Mouse (Mus musculus) C2C12 (cell line): ENCODE data around the gene Synpo2l. TPM values are rescaled to one million over a fixed set of nuclear protein-coding genes. Genes with fewer than 3 reads are reported as not detected.

Source experiments
- H3K27me3 ChIP-seq: one replicate; pipeline ENCODE4 v1.6.1; 2011; ENCODE audit not compliant: control insufficient read depth, insufficient read depth, insufficient read length
- H3K36me3 ChIP-seq: one replicate; pipeline ENCODE4 v1.6.1; 2011; ENCODE audit not compliant: control insufficient read depth, insufficient read depth
- H3K4me3 ChIP-seq: one replicate; pipeline ENCODE4 v1.5.1; 2011; ENCODE audit warnings: mild to moderate bottlenecking, control low read depth; ENCODE audit not compliant: poor library complexity, insufficient read depth, severe bottlenecking
- H3K79me2 ChIP-seq: one replicate; pipeline ENCODE4 v1.6.1; 2011; ENCODE audit not compliant: control insufficient read depth, insufficient read depth
- H3K79me3 ChIP-seq: one replicate; pipeline ENCODE4 v1.6.1; 2011; ENCODE audit warnings: low read depth, control low read depth
- H3ac ChIP-seq: one replicate; pipeline ENCODE3; 2011; ENCODE audit warnings: low read depth; ENCODE audit not compliant: control insufficient read depth, insufficient read length
- CEBPB ChIP-seq: IDR thresholded peaks from one replicate; pipeline ENCODE4 v1.6.1; 2011; ENCODE audit warnings: low read depth, mild to moderate bottlenecking, control low read depth, moderate library complexity
- CTCF ChIP-seq: IDR thresholded peaks from one replicate; pipeline ENCODE4 v1.5.1; 2011; ENCODE audit not compliant: control insufficient read depth, insufficient read depth, insufficient read length
- FOSL1 ChIP-seq: IDR thresholded peaks from one replicate; pipeline ENCODE4 v1.8.0; 2011; ENCODE audit warnings: mild to moderate bottlenecking, low read length; ENCODE audit not compliant: poor library complexity, insufficient read depth, severe bottlenecking
- MAX ChIP-seq: IDR thresholded peaks from one replicate; pipeline ENCODE4 v1.6.1; 2011; ENCODE audit warnings: mild to moderate bottlenecking, control low read depth
- MYOD1 ChIP-seq: IDR thresholded peaks from one replicate; pipeline ENCODE4 v1.6.1; 2011; ENCODE audit warnings: low read depth; ENCODE audit not compliant: control insufficient read depth, insufficient read length
- MYOG ChIP-seq: IDR thresholded peaks from one replicate; pipeline ENCODE4 v1.6.1; 2011; ENCODE audit not compliant: control insufficient read depth, insufficient read length; ENCODE audit errors: extremely low read depth
- USF1 ChIP-seq: IDR thresholded peaks from one replicate; pipeline ENCODE4 v1.6.1; 2011; ENCODE audit warnings: low read depth, mild to moderate bottlenecking, control low read depth, moderate library complexity
- polyA plus RNA-seq: library from polyadenylated mRNA; unstranded; fragments of >200 nt; fragmentation: generic; extraction: Trizol; gene quantifications from one replicate; pipeline ENCODE4 v1.2.1, GENCODE M21; 2012; ENCODE audit warnings: missing spikeins

Synpo2l gene
- polyA plus RNA-seq, 1 experiment: 42.3 TPM

GRCm38 (mm10) chr14:20631253-20631652 lies 36.9 kb downstream of the Synpo2l start:
- Histone ChIP-seq H3K4me3 (no peak overlapping the region), H3K79me3 (peaks cover 1% of the 10 kb centered on the region), H3K36me3 (no peaks in the 10 kb centered on the region), H3ac (no peak overlapping the region), H3K79me2 (peaks cover 5% of the 10 kb centered on the region), H3K27me3 (no peaks in the 10 kb centered on the region)
- TF ChIP-seq MAX: no peak
- no peak for TF ChIP-seq CTCF
- TF ChIP-seq CEBPB: no peak
- no peak for TF ChIP-seq MYOG
- TF ChIP-seq USF1: no peak
- TF ChIP-seq FOSL1: no peak
- TF ChIP-seq MYOD1: no peak

GRCm38 (mm10) chr14:20626971-20627370 lies 41.2 kb downstream of the Synpo2l start:
- no peaks in the 10 kb centered on the region for H3K27me3 ChIP-seq
- TF ChIP-seq CTCF (no peak), MAX (no peak), FOSL1 (no peak), CEBPB (no peak)

GRCm38 (mm10) chr14:20626447-20626846 lies 41.7 kb downstream of the Synpo2l start:
- H3ac ChIP-seq: no peak overlapping the region
- H3K27me3 ChIP-seq: no peaks in the 10 kb centered on the region
- no peaks in the 10 kb centered on the region for H3K36me3 ChIP-seq
- H3K79me2 ChIP-seq: no peaks in the 10 kb centered on the region
- TF ChIP-seq FOSL1 (no peak), MYOD1 (no peak), USF1 (no peak), CTCF (no peak), MYOG (no peak), CEBPB (no peak)
- H3K79me3 ChIP-seq: peaks cover 1% of the 10 kb centered on the region
- no peak overlapping the region for H3K4me3 ChIP-seq

More at GRCm38 (mm10) chr14:20626971-20627370, 41.2 kb downstream of the Synpo2l start:
- Histone ChIP-seq H3K4me3 (no peak overlapping the region), H3ac (no peak overlapping the region), H3K79me2 (no peaks in the 10 kb centered on the region), H3K79me3 (peaks cover 1% of the 10 kb centered on the region), H3K36me3 (no peaks in the 10 kb centered on the region)

GRCm38 (mm10) chr14:20622907-20623306 lies 45.2 kb downstream of the Synpo2l start:
- Histone ChIP-seq H3K79me2 (no peaks in the 10 kb centered on the region), H3K79me3 (peaks cover 1% of the 10 kb centered on the region), H3K27me3 (no peaks in the 10 kb centered on the region), H3K36me3 (no peaks in the 10 kb centered on the region), H3K4me3 (no peak overlapping the region), H3ac (no peak overlapping the region)
- TF ChIP-seq MYOG: no peak
- no peak for TF ChIP-seq USF1
- TF ChIP-seq MAX: no peak
- TF ChIP-seq FOSL1: no peak
- no peak for TF ChIP-seq CTCF
- no peak for TF ChIP-seq MYOD1
- no peak for TF ChIP-seq CEBPB

- no peak for TF ChIP-seq MYOG
- no peak for TF ChIP-seq MAX
- no peak for TF ChIP-seq CTCF
- TF ChIP-seq CEBPB: no peak
- no peak for TF ChIP-seq USF1
- TF ChIP-seq FOSL1: no peak
- no peak for TF ChIP-seq MYOD1
Measured at GRCm38 (mm10) chr14:20622412-20622811, 45.7 kb downstream of the Synpo2l start.

GRCm38 (mm10) chr14:20621903-20622302 lies 46.3 kb downstream of the Synpo2l start:
- H3K27me3 ChIP-seq: no peaks in the 10 kb centered on the region
- no peaks in the 10 kb centered on the region for H3K79me2 ChIP-seq
- H3K36me3 ChIP-seq: no peaks in the 10 kb centered on the region
- no peak overlapping the region for H3K4me3 ChIP-seq
- no peaks in the 10 kb centered on the region for H3K79me3 ChIP-seq
- TF ChIP-seq CTCF: no peak
- TF ChIP-seq MAX: no peak
- no peak for TF ChIP-seq MYOG
- TF ChIP-seq USF1: no peak
- no peak for TF ChIP-seq MYOD1
- no peak overlapping the region for H3ac ChIP-seq

More at GRCm38 (mm10) chr14:20622412-20622811, 45.7 kb downstream of the Synpo2l start:
- H3K79me2 ChIP-seq: no peaks in the 10 kb centered on the region
- no peak overlapping the region for H3K4me3 ChIP-seq
- no peaks in the 10 kb centered on the region for H3K79me3 ChIP-seq
- no peaks in the 10 kb centered on the region for H3K27me3 ChIP-seq
- H3K36me3 ChIP-seq: no peaks in the 10 kb centered on the region
- no peak overlapping the region for H3ac ChIP-seq
